Mouse (Mus musculus): ENCODE results near the gene Pnpo. TPM values are rescaled to one million over a fixed set of nuclear protein-coding genes. Genes with fewer than 3 reads are reported as not detected.

The Pnpo gene
- polyA plus RNA-seq, 1 experiment: 14.4 TPM

- no peak for TF ChIP-seq POLR2A (IDR thresholded peaks at IDR 0.05; ENCODE audit: borderline replicate concordance, extremely low read depth, insufficient read depth, insufficient read length, poor library complexity, severe bottlenecking)
- no peak for TF ChIP-seq CTCF (IDR thresholded peaks at IDR 0.05; ENCODE audit: borderline replicate concordance, extremely low read depth, insufficient read depth, insufficient read length)
Observed at GRCm38 (mm10) chr11:96969280-96969722, 25.5 kb upstream of the Pnpo start.

GRCm38 (mm10) chr11:96968476-96968875 lies 24.7 kb upstream of the Pnpo start:
- no peak for DNase-seq (ENCODE audit: low read depth)
- TF ChIP-seq CTCF (IDR thresholded peaks at IDR 0.05; ENCODE audit: borderline replicate concordance, extremely low read depth, insufficient read depth, insufficient read length): no peak

More at GRCm38 (mm10) chr11:96969280-96969722, 25.5 kb upstream of the Pnpo start:
- DNase-seq (ENCODE audit: low read depth): no peak

- TF ChIP-seq POLR2A (IDR thresholded peaks at IDR 0.05; ENCODE audit: borderline replicate concordance, extremely low read depth, insufficient read depth, insufficient read length, poor library complexity, severe bottlenecking) (no peak), CTCF (IDR thresholded peaks at IDR 0.05; ENCODE audit: borderline replicate concordance, extremely low read depth, insufficient read depth, insufficient read length) (no peak)
Observed at GRCm38 (mm10) chr11:96967544-96968269, 23.9 kb upstream of the Pnpo start.

GRCm38 (mm10) chr11:96966914-96967543 lies 23.2 kb upstream of the Pnpo start:
- no peak for DNase-seq (ENCODE audit: low read depth)
- no peak for TF ChIP-seq POLR2A (IDR thresholded peaks at IDR 0.05; ENCODE audit: borderline replicate concordance, extremely low read depth, insufficient read depth, insufficient read length, poor library complexity, severe bottlenecking)
- no peak for TF ChIP-seq CTCF (IDR thresholded peaks at IDR 0.05; ENCODE audit: borderline replicate concordance, extremely low read depth, insufficient read depth, insufficient read length)

More at GRCm38 (mm10) chr11:96967544-96968269, 23.9 kb upstream of the Pnpo start:
- DNase-seq (ENCODE audit: low read depth): no peak

- DNase-seq (ENCODE audit: low read depth): no peak
- no peak for TF ChIP-seq CTCF (IDR thresholded peaks at IDR 0.05; ENCODE audit: borderline replicate concordance, extremely low read depth, insufficient read depth, insufficient read length)
- no peak for TF ChIP-seq POLR2A (IDR thresholded peaks at IDR 0.05; ENCODE audit: borderline replicate concordance, extremely low read depth, insufficient read depth, insufficient read length, poor library complexity, severe bottlenecking)
Observed at GRCm38 (mm10) chr11:96966172-96966571, 22.4 kb upstream of the Pnpo start.

GRCm38 (mm10) chr11:96963580-96963979 lies 19.8 kb upstream of the Pnpo start:
- peak; percentile 86 for DNase-seq (ENCODE audit: low read depth)
- TF ChIP-seq POLR2A (IDR thresholded peaks at IDR 0.05; ENCODE audit: borderline replicate concordance, extremely low read depth, insufficient read depth, insufficient read length, poor library complexity, severe bottlenecking) (no peak), CTCF (IDR thresholded peaks at IDR 0.05; ENCODE audit: borderline replicate concordance, extremely low read depth, insufficient read depth, insufficient read length) (peak; percentile 93)

- TF ChIP-seq CTCF (IDR thresholded peaks at IDR 0.05; ENCODE audit: borderline replicate concordance, extremely low read depth, insufficient read depth, insufficient read length) (no peak), POLR2A (IDR thresholded peaks at IDR 0.05; ENCODE audit: borderline replicate concordance, extremely low read depth, insufficient read depth, insufficient read length, poor library complexity, severe bottlenecking) (no peak)
Observed at GRCm38 (mm10) chr11:96957061-96957805, 13.4 kb upstream of the Pnpo start.

GRCm38 (mm10) chr11:96956009-96956724 lies 12.4 kb upstream of the Pnpo start:
- peak; percentile 31 for DNase-seq (ENCODE audit: low read depth)
- no peak for TF ChIP-seq POLR2A (IDR thresholded peaks at IDR 0.05; ENCODE audit: borderline replicate concordance, extremely low read depth, insufficient read depth, insufficient read length, poor library complexity, severe bottlenecking)
- TF ChIP-seq CTCF (IDR thresholded peaks at IDR 0.05; ENCODE audit: borderline replicate concordance, extremely low read depth, insufficient read depth, insufficient read length): peak; percentile 66

More at GRCm38 (mm10) chr11:96957061-96957805, 13.4 kb upstream of the Pnpo start:
- DNase-seq (ENCODE audit: low read depth): no peak

GRCm38 (mm10) chr11:96955094-96955493 lies 11.3 kb upstream of the Pnpo start:
- no peak for TF ChIP-seq CTCF (IDR thresholded peaks at IDR 0.05; ENCODE audit: borderline replicate concordance, extremely low read depth, insufficient read depth, insufficient read length)
- no peak for TF ChIP-seq POLR2A (IDR thresholded peaks at IDR 0.05; ENCODE audit: borderline replicate concordance, extremely low read depth, insufficient read depth, insufficient read length, poor library complexity, severe bottlenecking)
- DNase-seq (ENCODE audit: low read depth): no peak

GRCm38 (mm10) chr11:96952896-96953295 lies 9.1 kb upstream of the Pnpo start:
- DNase-seq (ENCODE audit: low read depth): no peak
- TF ChIP-seq POLR2A (IDR thresholded peaks at IDR 0.05; ENCODE audit: borderline replicate concordance, extremely low read depth, insufficient read depth, insufficient read length, poor library complexity, severe bottlenecking) (no peak), CTCF (IDR thresholded peaks at IDR 0.05; ENCODE audit: borderline replicate concordance, extremely low read depth, insufficient read depth, insufficient read length) (no peak)

- DNase-seq (ENCODE audit: low read depth): no peak
- TF ChIP-seq CTCF (IDR thresholded peaks at IDR 0.05; ENCODE audit: borderline replicate concordance, extremely low read depth, insufficient read depth, insufficient read length): no peak
- no peak for TF ChIP-seq POLR2A (IDR thresholded peaks at IDR 0.05; ENCODE audit: borderline replicate concordance, extremely low read depth, insufficient read depth, insufficient read length, poor library complexity, severe bottlenecking)
Observed at GRCm38 (mm10) chr11:96952426-96952825, 8.6 kb upstream of the Pnpo start.
